Mouse (Mus musculus) liver, embryonic 11.5 days (tissue): ENCODE results near the gene BC029722. TPM values are rescaled to one million over a fixed set of nuclear protein-coding genes. Genes with fewer than 3 reads are reported as not detected.

Source experiments
- polyA plus RNA-seq: library from polyadenylated mRNA; unstranded; fragments of >200 nt; fragmentation: Nextera tagmentation; extraction: Ambion mirVana; gene quantifications from 2 replicates; pipeline ENCODE4 v1.2.1, GENCODE M21; 2014

BC029722 gene
- polyA plus RNA-seq, 1 experiment from 2014 or later, result 6.8 TPM

Other genes with a start within 250 kb of the BC029722 start
- gene Gss, start 226.6 kb downstream of the BC029722 start, polyA plus RNA-seq, result 59.7 and 60.5 TPM in 2 replicates
- gene Myh7b, start 208.2 kb downstream of the BC029722 start, polyA plus RNA-seq, result 4.3 and 5.3 TPM in 2 replicates
- 103 and 109 TPM in 2 replicates for gene Trpc4ap, start 127.0 kb downstream of the BC029722 start, polyA plus RNA-seq
- 34.5 and 35.5 TPM in 2 replicates for gene Edem2, start 90.0 kb downstream of the BC029722 start, polyA plus RNA-seq
- gene Gm17581, start 83.6 kb downstream of the BC029722 start, polyA plus RNA-seq, result not detected in 2 replicates
- gene Procr, start 68.3 kb downstream of the BC029722 start, polyA plus RNA-seq, result 2.6 TPM in 2 replicates
- 0.04 TPM in 1 of 2 replicates, not detected in the other for gene Mmp24, start 44.1 kb downstream of the BC029722 start, polyA plus RNA-seq
- 243 and 253 TPM in 2 replicates for gene Eif6, start 7.5 kb upstream of the BC029722 start, polyA plus RNA-seq
- 0.13 and 0.30 TPM in 2 replicates for gene Fam83c, start 15.4 kb upstream of the BC029722 start, polyA plus RNA-seq
- gene Uqcc1, start 110.9 kb upstream of the BC029722 start, polyA plus RNA-seq, result 76.1 and 83.4 TPM in 2 replicates
- not detected in 2 replicates for gene Gm15557, start 121.3 kb upstream of the BC029722 start, polyA plus RNA-seq
- gene Gdf5, start 125.9 kb upstream of the BC029722 start, polyA plus RNA-seq, result 0.19 and 0.30 TPM in 2 replicates
- gene Cep250, start 137.0 kb upstream of the BC029722 start, polyA plus RNA-seq, result 20.9 and 23.3 TPM in 2 replicates
- 1.6 and 2.8 TPM in 2 replicates for gene 6430550D23Rik, start 188.6 kb upstream of the BC029722 start, polyA plus RNA-seq
- gene Ergic3, start 188.6 kb upstream of the BC029722 start, polyA plus RNA-seq, result 146 and 166 TPM in 2 replicates
- gene Fer1l4, start 233.5 kb upstream of the BC029722 start, polyA plus RNA-seq, result not detected in 2 replicates
- 4.1 and 4.7 TPM in 2 replicates for gene Spag4, start 245.7 kb upstream of the BC029722 start, polyA plus RNA-seq